Mouse (Mus musculus) induced T-regulatory cell, adult 2 months (primary cell): ENCODE data around the gene Ykt6.
"Not testable (repeated sequence)": the region's sequence is repeated elsewhere in the genome, so short reads cannot be mapped to it uniquely, and the experiment has no call there.

Source experiments
- DNase-seq: peaks from one replicate; pipeline ENCODE4 v3.0.0-alpha.2; 2012; ENCODE audit warnings: low read depth

Ykt6 gene

GRCm38 (mm10) chr11:5994212-5994611 lies 38.7 kb downstream of the Ykt6 start:
- no peak for DNase-seq

DNA sequence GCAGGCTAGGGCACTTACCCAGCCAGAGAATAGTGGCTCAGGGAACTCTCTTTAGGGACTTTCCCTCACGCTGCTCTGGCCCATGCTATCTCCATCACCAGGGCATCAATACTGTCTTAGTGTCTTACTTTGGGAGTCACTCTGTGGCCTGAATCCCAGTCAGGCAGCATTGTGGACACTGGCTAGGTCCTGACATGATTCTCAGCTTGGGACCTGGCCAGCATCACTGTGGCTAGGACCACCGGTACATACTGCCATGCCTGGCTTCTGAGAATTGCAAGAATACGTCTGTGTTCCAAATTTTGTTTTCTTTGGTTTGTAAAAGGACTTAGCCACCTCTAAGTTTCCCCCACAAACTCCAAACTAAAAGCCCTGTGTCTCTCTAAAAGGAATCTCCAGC lies 39.4 kb downstream of the Ykt6 start:
- no peak for DNase-seq

DNA sequence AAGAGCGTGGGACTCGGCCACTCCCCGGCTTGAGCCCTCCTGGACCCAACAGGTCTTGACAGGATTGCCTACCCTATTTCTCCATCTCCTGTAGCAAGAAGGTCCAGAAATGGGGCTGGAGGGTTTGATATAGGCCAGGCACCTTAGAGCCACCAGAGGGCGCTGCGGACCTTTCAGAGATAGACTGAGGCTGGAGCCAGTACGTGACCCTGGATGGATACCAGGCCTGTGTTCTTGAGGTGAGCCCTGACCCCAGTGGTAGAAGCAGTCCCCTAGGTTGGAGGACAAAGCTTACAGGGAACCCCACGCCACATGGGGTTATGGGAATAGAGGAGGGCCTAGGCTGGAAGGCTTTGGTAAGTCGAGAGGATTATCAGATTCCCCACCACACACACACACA lies 40.5 kb downstream of the Ykt6 start:
- DNase-seq = peak; percentile 92

DNA sequence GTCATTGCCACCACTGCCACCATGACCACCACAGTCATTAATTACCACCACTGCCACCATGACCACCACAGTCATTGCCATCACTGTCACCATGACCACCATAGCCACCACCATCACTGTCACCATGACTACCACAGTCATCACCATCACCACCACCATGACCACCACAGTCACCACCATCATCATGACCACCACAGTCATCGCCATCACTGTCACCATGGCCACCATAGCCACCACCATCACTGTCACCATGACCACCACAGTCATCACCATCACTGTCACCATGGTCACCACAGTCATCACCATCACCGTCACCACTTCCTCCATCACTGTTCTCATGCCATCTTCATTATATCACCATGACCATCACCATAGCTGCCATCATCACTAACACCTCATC lies 43.0 kb downstream of the Ykt6 start:
- peak; percentile 41 for DNase-seq

DNA sequence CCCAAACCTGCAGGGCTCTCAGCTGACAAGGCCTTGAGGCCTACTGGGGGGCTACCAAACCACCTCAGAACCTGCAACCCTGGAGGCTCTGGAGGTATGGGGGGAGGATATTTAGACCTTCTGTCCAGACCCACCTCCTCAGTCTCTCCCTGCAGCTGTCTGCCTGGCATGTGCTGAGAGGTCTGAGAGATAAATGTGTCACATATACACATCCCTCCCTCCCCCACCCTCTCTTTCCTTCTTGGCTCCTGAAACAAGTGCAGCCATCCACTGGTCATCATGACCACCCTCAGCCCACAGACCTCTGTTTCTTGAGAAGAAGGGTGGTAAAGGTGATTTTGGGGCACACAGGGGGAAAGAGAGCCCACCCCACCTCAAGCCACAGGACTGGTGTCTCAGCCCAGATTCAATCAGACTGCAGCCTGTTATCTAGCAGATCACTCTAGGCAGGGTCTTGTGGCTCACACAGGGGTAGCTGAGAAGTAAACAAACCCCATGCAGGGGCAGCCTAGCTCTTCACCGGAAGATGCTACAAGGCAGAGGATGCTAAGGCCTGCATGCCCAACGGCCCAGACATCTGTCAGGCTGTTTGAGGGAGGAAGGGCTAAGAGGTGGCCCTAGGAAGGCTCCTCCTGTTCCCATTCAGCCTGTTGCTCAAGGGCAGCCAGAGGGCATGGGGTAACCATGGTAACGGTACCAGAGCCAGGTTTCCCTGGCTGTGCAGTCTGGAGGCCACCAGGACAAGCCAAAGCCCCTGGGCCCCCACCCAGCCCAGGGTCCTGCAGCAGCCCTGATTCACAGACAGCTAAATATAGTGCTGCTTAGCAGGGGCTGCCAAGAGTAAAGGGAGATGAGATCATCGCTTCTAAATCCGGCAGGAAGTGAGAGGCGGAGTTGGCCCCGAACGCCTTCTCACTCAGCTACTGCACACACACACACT lies 44.6 kb downstream of the Ykt6 start:
- DNase-seq = peak; percentile 85

DNA sequence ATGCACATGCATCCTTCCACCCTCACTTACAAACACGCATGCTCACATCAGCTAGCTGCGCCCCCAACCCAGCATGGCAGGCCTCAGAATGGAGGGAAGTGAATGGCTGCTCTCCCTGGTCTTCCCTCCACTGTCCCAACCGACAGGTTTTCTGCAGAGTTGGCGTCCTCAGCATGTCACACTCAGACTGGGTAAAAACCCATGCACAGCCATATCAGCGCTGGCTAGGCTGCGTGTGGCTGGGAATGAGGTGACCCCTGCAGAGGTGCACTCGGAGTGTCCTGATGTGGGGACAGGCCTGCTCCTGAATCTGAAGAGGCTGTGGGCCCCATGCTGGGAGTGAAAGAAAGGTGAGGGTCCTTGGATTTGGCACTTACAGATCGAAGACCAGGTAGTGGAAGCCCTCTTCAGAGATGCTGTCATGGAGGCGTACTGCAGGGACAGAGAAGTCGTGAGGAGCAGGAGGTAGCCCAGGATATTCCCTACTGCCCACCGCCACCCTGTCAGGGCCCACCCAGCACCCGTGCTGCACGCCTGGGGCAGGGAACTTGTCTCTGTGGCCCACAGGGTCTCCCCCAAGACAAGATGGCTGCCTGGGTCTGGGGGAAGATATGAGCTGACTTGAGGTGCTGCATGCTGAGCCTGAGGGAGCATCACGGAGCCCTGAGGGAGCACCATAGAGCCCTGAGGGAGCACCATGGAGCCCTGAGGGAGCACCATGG lies 45.6 kb downstream of the Ykt6 start:
- DNase-seq = no peak

DNA sequence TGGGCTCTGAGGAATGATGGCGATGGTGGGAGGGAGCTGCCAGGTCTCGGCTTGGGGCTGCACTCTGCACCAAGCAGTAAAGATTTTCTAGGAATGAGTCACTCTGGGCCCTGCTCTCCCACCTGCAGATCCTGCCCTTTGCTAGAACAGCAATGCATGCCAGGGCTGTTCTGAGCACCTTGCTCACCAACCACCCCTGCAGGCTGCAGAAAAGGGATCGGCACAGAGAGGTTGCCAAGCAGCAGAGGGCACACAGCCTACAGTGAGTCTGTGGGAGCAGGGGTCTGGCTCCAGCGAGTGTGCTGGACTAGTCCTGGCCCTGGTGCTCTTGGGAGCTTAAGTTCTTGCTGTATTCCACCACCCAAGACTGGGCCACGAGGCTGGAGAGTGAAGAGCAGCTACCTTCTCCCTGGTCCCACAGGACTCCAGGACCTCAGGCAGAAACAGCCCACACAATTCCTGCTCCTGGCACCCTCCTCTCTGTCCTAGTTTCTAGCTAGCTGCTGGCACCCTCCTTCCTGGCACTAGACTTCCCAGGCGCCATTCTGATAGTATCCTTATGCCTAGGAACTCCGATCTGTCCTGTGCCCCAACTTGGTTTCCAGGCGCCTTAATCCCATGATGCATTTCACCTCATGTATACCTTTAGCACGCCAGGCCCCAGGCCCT lies 46.6 kb downstream of the Ykt6 start:
- peak; percentile 49 for DNase-seq

DNA sequence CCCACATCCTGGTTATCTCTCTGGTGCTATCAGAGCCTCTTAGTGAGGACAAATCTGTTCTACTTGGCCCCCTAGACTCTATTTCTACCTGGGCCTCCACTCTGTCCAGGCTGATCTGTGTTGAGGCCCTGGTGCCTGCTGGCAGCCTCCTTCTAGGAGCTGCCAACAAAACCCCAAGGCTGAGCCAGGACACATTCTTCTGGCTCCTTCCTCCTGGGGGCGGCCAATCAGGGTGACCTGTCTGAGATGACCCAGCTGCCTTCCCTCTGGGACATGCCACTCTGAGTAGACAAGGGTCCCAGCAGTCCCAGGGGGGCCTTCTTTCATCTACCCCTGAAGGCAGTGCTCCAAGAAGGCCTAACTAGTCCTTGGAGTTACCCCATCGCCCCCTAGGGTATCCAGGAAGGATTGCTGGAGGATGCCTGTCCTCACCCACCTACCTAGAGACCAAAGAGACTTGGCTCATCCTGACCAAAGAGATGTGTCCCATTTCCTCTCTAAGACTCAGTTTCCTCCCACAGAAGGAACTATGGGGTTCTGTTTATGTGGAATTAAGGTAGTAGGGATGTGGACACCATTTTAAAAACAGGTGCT lies 47.6 kb downstream of the Ykt6 start:
- DNase-seq = peak; percentile 54

GRCm38 (mm10) chr11:6005374-6006043 lies 50.0 kb downstream of the Ykt6 start:
- DNase-seq = peak; percentile 50

DNA sequence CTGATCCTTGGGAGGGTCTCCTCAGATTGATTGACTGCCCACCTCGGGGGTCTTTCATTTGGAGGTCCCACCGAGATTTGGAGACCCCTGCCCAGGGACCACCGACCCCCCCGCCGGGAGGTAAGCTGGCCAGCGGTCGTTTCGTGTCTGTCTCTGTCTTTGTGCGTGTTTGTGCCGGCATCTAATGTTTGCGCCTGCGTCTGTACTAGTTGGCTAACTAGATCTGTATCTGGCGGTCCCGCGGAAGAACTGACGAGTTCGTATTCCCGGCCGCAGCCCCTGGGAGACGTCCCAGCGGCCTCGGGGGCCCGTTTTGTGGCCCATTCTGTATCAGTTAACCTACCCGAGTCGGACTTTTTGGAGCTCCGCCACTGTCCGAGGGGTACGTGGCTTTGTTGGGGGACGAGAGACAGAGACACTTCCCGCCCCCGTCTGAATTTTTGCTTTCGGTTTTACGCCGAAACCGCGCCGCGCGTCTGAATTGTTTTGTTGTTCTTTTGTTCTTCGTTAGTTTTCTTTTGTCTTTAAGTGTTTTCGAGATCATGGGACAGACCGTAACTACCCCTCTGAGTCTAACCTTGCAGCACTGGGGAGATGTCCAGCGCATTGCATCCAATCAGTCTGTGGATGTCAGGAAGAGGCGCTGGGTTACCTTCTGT lies 51.0 kb downstream of the Ykt6 start:
- peak; percentile 51 for DNase-seq

DNA sequence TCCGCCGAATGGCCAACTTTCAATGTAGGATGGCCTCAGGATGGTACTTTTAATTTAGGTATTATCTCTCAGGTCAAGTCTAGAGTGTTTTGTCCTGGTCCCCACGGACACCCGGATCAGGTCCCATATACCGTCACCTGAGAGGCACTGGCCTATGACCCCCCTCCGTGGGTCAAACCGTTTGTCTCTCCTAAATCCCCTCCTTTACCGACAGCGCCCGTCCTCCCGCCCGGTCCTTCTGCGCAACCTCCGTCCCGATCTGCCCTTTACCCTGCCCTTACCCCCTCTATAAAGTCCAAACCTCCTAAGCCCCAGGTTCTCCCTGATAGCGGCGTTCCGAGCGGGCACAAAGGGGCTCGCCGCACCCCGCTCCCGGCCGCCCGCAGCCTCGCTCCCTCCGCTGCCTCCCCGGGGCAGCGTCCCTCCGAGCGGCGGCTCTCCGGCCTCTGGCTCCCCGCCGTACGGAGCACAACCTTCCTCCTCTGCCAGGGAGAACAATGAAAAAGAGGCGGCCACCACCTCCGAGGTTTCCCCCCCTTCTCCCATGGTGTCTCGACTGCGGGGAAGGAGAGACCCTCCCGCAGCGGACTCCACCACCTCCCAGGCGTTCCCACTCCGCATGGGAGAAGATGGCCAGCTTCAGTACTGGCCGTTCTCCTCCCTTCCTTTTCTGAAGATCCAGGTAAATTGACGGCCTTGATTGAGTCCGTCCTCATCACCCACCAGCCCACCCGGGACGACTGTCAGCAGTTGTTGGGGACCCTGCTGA lies 51.7 kb downstream of the Ykt6 start:
- DNase-seq = not testable (repeated sequence)

DNA sequence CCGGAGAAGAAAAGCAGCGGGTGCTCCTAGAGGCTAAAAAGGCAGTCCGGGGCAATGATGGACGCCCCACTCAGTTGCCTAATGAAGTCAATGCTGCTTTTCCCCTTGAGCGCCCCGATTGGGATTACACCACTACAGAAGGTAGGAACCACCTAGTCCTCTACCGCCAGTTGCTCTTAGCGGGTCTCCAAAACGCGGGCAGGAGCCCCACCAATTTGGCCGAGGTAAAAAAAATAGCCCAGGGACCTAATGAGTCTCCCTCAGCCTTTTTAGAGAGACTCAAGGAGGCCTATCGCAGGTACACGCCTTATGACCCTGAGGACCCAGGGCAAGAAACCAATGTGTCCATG lies 52.3 kb downstream of the Ykt6 start:
- not testable (repeated sequence) for DNase-seq

GRCm38 (mm10) chr11:6010751-6011482 lies 55.4 kb downstream of the Ykt6 start:
- not testable (repeated sequence) for DNase-seq

DNA sequence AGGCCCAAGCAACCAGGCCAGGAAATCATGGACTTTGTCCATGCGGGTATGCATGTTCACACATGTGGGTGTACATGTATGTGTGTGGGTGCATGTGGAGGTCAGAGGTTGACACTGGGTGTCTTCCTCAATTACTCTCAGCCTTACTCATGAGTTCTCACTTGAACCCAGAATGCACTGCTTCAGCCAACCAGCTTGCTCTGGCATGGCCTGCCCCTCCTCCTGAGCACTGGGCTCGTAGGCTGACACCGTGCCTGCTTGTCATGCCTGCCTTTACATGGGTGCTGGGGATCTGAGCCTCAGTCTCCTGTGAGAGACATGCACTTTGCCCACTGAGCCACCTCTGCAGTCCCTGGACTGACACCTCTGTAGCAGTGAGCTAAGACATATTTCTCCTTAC lies 56.4 kb downstream of the Ykt6 start:
- peak; percentile 57 for DNase-seq

- peak; percentile 66 for DNase-seq
These were observed 57.9 kb downstream of the Ykt6 start for GRCm38 (mm10) chr11:6013359-6013758.

GRCm38 (mm10) chr11:6015011-6015431 lies 59.5 kb downstream of the Ykt6 start:
- no peak for DNase-seq

DNA sequence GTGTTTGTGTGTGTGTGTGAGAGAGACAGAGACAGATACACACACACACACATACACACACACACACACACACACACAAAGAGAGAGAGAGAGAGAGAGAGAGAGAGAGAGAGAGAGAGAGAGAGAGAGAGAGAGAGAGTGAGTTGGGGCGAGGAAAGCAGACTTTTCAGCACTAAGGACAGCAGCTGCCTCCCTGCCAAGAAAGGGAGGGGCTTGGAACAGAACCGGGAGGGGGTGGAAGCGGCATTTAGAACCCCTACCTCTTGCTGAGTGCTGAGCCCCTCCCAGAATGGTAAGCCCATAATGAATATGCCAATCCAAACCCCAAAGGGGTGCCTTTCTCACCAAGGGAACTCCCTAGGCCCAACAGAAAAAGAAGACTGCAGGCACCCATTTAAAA lies 60.9 kb downstream of the Ykt6 start:
- peak; percentile 61 for DNase-seq

DNA sequence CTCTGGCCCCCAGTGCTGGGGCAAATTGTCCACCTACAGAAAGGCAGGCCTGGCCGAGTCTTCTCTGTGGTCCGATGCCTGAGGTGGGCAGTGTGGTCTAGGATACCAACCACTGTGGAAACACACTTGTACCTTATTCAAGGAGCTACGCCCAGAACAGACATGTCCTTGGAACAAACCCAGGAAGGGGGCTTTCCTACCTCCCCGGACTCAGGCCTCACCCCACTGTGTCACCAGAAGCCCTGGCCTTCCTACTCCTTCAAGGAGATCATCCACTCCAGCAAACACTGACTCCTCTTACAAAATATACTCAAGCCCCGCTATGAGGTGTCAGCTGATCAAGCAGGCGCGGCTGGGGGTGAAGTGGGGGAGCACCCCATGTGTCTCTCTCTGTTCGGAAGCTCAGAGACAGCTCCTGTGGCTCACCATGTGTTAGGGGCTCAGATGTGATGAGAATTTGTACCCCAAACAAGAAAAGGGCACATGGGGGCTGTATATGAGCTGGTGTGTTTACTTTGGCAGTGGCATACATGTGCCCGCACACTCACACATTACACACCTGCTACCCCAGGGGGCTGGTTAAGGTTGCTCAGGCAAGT lies 61.4 kb downstream of the Ykt6 start:
- DNase-seq = no peak
